Mouse (Mus musculus) MEL (cell line): Measurements from ENCODE around the gene Gm37240. TPM values are rescaled to one million over a fixed set of nuclear protein-coding genes. Genes with fewer than 3 reads are reported as not detected.

ENCODE experiments used
- DNase-seq: peaks from one replicate; pipeline ENCODE4 v3.0.0; 2011; ENCODE audit warnings: low read depth, low spot score
- H3K27ac ChIP-seq: 2 replicates; pipeline ENCODE4 v1.5.1; 2012; ENCODE audit warnings: low read depth, mild to moderate bottlenecking, control low read depth, low read length, moderate library complexity; ENCODE audit not compliant: control insufficient read depth
- H3K27me3 ChIP-seq, 2 experiments: fragments of 150-350 bp in 1 of 2; sonication (generic) in 1 of 2; 2 replicates each; pipeline ENCODE4 v1.6.1; 2012; ENCODE audit warnings: low read length in 2 of 2, mild to moderate bottlenecking in 2 of 2, improper control_type of control experiment in 1 of 2, moderate library complexity in 1 of 2; ENCODE audit not compliant: insufficient read depth in 2 of 2, control insufficient read depth in 1 of 2
- H3K36me3 ChIP-seq, 2 experiments: 2 replicates each; pipeline ENCODE4 v1.6.1; 2012 to 2014; ENCODE audit warnings: low read length in 2 of 2, improper control_type of control experiment in 1 of 2, inconsistent platforms in 1 of 2, mild to moderate bottlenecking in 1 of 2; ENCODE audit not compliant: insufficient read depth in 2 of 2, control insufficient read depth in 1 of 2
- H3K4me1 ChIP-seq, 2 experiments: fragments of 150-350 bp in 1 of 2; sonication (generic) in 1 of 2; 2 replicates each; pipeline ENCODE4 v1.6.1; 2012; ENCODE audit warnings: low read length in 2 of 2, improper control_type of control experiment in 1 of 2, mild to moderate bottlenecking in 1 of 2; ENCODE audit not compliant: insufficient read depth in 2 of 2, control insufficient read depth in 1 of 2
- H3K4me3 ChIP-seq, 2 experiments: fragments of 150-350 bp in 1 of 2; sonication (generic) in 1 of 2; 2 replicates each; pipeline ENCODE4 v1.5.1; 2012; ENCODE audit warnings: low read depth in 2 of 2, low read length in 2 of 2, mild to moderate bottlenecking in 2 of 2, moderate library complexity in 2 of 2, control low read depth in 1 of 2, improper control_type of control experiment in 1 of 2; ENCODE audit not compliant: control insufficient read depth in 1 of 2, insufficient read depth in 1 of 2
- H3K79me2 ChIP-seq: 2 replicates; pipeline ENCODE4 v1.6.1; 2012; ENCODE audit warnings: mild to moderate bottlenecking, low read length, moderate library complexity; ENCODE audit not compliant: control insufficient read depth, poor library complexity, insufficient read depth
- H3K9ac ChIP-seq: 2 replicates; pipeline ENCODE4 v1.6.1; 2012; ENCODE audit warnings: low read depth, mild to moderate bottlenecking, control low read depth, low read length, moderate library complexity; ENCODE audit not compliant: control insufficient read depth, poor library complexity, severe bottlenecking
- H3K9me3 ChIP-seq: fragments of 150-350 bp; sonication (generic); replicated peaks from 2 replicates; pipeline ENCODE4 v1.6.1; 2012; ENCODE audit warnings: mild to moderate bottlenecking, low read length, improper control_type of control experiment, moderate library complexity; ENCODE audit not compliant: insufficient read depth
- BHLHE40 ChIP-seq: IDR thresholded peaks from 2 replicates; pipeline ENCODE4 v1.6.1; 2012; ENCODE audit warnings: low read depth, mild to moderate bottlenecking, inconsistent platforms, low read length, improper control_type of control experiment, borderline replicate concordance
- CHD1 ChIP-seq: IDR thresholded peaks from 2 replicates; pipeline ENCODE4 v1.6.1; 2012; ENCODE audit warnings: low read depth, mild to moderate bottlenecking, inconsistent platforms, low read length, improper control_type of control experiment
- EP300 ChIP-seq, 2 experiments: IDR thresholded peaks; 2 replicates each; pipeline ENCODE4 v1.6.1; 2011; ENCODE audit warnings: improper control_type of control experiment in 2 of 2, low read length in 2 of 2, low read depth in 1 of 2, mild to moderate bottlenecking in 1 of 2
- ETS1 ChIP-seq: IDR thresholded peaks from 2 replicates; pipeline ENCODE4 v1.6.1; 2012; ENCODE audit warnings: low read depth, mild to moderate bottlenecking, inconsistent platforms, low read length, improper control_type of control experiment, moderate library complexity
- GABPA ChIP-seq: IDR thresholded peaks from 2 replicates; pipeline ENCODE4 v1.6.1; 2012; ENCODE audit warnings: low read depth, mild to moderate bottlenecking, inconsistent platforms, low read length, improper control_type of control experiment, moderate library complexity
- HCFC1 ChIP-seq: IDR thresholded peaks from 2 replicates; pipeline ENCODE4 v1.6.1; 2012; ENCODE audit warnings: low read depth, mild to moderate bottlenecking, inconsistent platforms, low read length, improper control_type of control experiment, moderate library complexity
- MAFK ChIP-seq: IDR thresholded peaks from 2 replicates; pipeline ENCODE4 v1.6.1; 2011; ENCODE audit warnings: low read depth, mild to moderate bottlenecking, low read length, improper control_type of control experiment, borderline replicate concordance
- MAX ChIP-seq: IDR thresholded peaks from 2 replicates; pipeline ENCODE4 v1.6.1; 2011; ENCODE audit warnings: low read length, improper control_type of control experiment
- MEF2A ChIP-seq: IDR thresholded peaks from 2 replicates; pipeline ENCODE4 v1.6.1; 2014; ENCODE audit warnings: low read depth, mild to moderate bottlenecking, inconsistent platforms, low read length, improper control_type of control experiment; ENCODE audit not compliant: poor library complexity, insufficient replicate concordance, severe bottlenecking; ENCODE audit errors: extremely low read depth
- MYB ChIP-seq: IDR thresholded peaks from 2 replicates; pipeline ENCODE4 v1.6.1; 2011; ENCODE audit warnings: mild to moderate bottlenecking, low read depth, low read length, improper control_type of control experiment
- MYC ChIP-seq: IDR thresholded peaks from 2 replicates; pipeline ENCODE4 v1.6.1; 2011; ENCODE audit warnings: low read depth, mild to moderate bottlenecking, low read length, improper control_type of control experiment, moderate library complexity
- NELFE ChIP-seq: IDR thresholded peaks from 2 replicates; pipeline ENCODE4 v1.6.1; 2011; ENCODE audit warnings: low read depth, low read length, improper control_type of control experiment
- NRF1 ChIP-seq: IDR thresholded peaks from 2 replicates; pipeline ENCODE4 v1.6.1; 2014; ENCODE audit warnings: low read depth, mild to moderate bottlenecking, inconsistent platforms, low read length, improper control_type of control experiment, moderate library complexity; ENCODE audit not compliant: poor library complexity, insufficient read depth, severe bottlenecking
- POLR2AphosphoS2 ChIP-seq: IDR thresholded peaks from 2 replicates; pipeline ENCODE4 v1.6.1; 2011; ENCODE audit warnings: low read length, improper control_type of control experiment
- POLR2AphosphoS5 ChIP-seq: IDR thresholded peaks from 2 replicates; pipeline ENCODE4 v1.6.1; 2012; ENCODE audit warnings: low read depth, borderline replicate concordance, mild to moderate bottlenecking, inconsistent platforms, low read length, moderate library complexity, mixed read lengths
- RAD21 ChIP-seq: IDR thresholded peaks from 2 replicates; pipeline ENCODE4 v1.6.1; 2011; ENCODE audit warnings: mild to moderate bottlenecking, low read depth, low read length, improper control_type of control experiment
- RCOR1 ChIP-seq: IDR thresholded peaks from 2 replicates; pipeline ENCODE4 v1.6.1; 2012; ENCODE audit warnings: low read depth, mild to moderate bottlenecking, inconsistent platforms, low read length, improper control_type of control experiment
- SIN3A ChIP-seq: IDR thresholded peaks from 2 replicates; pipeline ENCODE4 v1.6.1; 2012; ENCODE audit warnings: low read length, improper control_type of control experiment, inconsistent platforms
- SMC3 ChIP-seq: IDR thresholded peaks from 2 replicates; pipeline ENCODE4 v1.6.1; 2011; ENCODE audit warnings: low read depth, low read length, improper control_type of control experiment
- TAL1 ChIP-seq: IDR thresholded peaks from 2 replicates; pipeline ENCODE4 v1.6.1; 2012; ENCODE audit warnings: mild to moderate bottlenecking, inconsistent platforms, low read length, moderate library complexity, mixed read lengths
- TBP ChIP-seq: IDR thresholded peaks from 2 replicates; pipeline ENCODE4 v1.8.0; 2011; ENCODE audit warnings: low read depth, low read length, improper control_type of control experiment
- TCF12 ChIP-seq: IDR thresholded peaks from 2 replicates; pipeline ENCODE4 v1.6.1; 2014; ENCODE audit warnings: low read depth, mild to moderate bottlenecking, inconsistent platforms, low read length, improper control_type of control experiment, moderate library complexity
- UBTF ChIP-seq: IDR thresholded peaks from 2 replicates; pipeline ENCODE4 v1.6.1; 2012; ENCODE audit warnings: low read depth, mild to moderate bottlenecking, inconsistent platforms, low read length, improper control_type of control experiment, moderate library complexity, borderline replicate concordance; ENCODE audit not compliant: insufficient read depth
- USF1 ChIP-seq: IDR thresholded peaks from 2 replicates; pipeline ENCODE4 v1.6.1; 2014; ENCODE audit warnings: low read depth, mild to moderate bottlenecking, inconsistent platforms, low read length, improper control_type of control experiment, moderate library complexity
- ZKSCAN1 ChIP-seq: IDR thresholded peaks from 2 replicates; pipeline ENCODE4 v1.6.1; 2012; ENCODE audit warnings: low read depth, mild to moderate bottlenecking, inconsistent platforms, low read length, improper control_type of control experiment, moderate library complexity
- polyA plus RNA-seq, 2 experiments: library from polyadenylated mRNA; stranded (reverse) in 1 of 2; unstranded in 1 of 2; fragments of >175 nt in 1 of 2; fragments of >200 nt in 1 of 2; gene quantifications; 2 replicates each; pipeline versions ENCODE4 v1.2.1 to v1.2.4; 2012; ENCODE audit warnings: low replicate concordance in 2 of 2, low read depth in 1 of 2; ENCODE audit not compliant: insufficient read length in 2 of 2, insufficient read depth in 1 of 2, missing spikeins in 1 of 2
- total RNA-seq: library from RNA; depleted of rRNA; stranded (reverse); fragments of 300-350 nt; gene quantifications from 2 replicates; pipeline ENCODE4 v1.2.3, GENCODE M21; 2012

The Gm37240 gene
- total and polyA plus RNA-seq, 3 experiments: 0.04 TPM; not detected in 2

- Histone ChIP-seq H3K4me3 (no peak overlapping the region), H3K9me3 (no peaks in the 10 kb centered on the region), H3K27ac (no peak overlapping the region), H3K9ac (no peak overlapping the region), H3K36me3 (no peaks in the 10 kb centered on the region), H3K79me2 (no peaks in the 10 kb centered on the region), H3K27me3 (no peaks in the 10 kb centered on the region), H3K4me1 (no peaks in the 10 kb centered on the region)
- no peak for DNase-seq
- no peak for TF ChIP-seq SMC3
- no peak for TF ChIP-seq USF1
- no peak for TF ChIP-seq CHD1
- TF ChIP-seq TAL1: no peak
- TF ChIP-seq MEF2A: no peak
- TF ChIP-seq MYB: no peak
- no peak for TF ChIP-seq UBTF
- no peak for TF ChIP-seq TCF12
- no peak for TF ChIP-seq NRF1
- no peak for TF ChIP-seq TBP
- TF ChIP-seq GABPA: no peak
- no peak for TF ChIP-seq RCOR1
- no peak for TF ChIP-seq MAFK
- TF ChIP-seq MYC: no peak
- no peak for TF ChIP-seq RAD21
- no peak for TF ChIP-seq SIN3A
Measured at GRCm38 (mm10) chr3:84497718-84498117, 1389.6 kb downstream of the Gm37240 start.

GRCm38 (mm10) chr3:84492657-84493056 is 1394.7 kb downstream of the Gm37240 start:
- Histone ChIP-seq H3K27me3 (no peaks in the 10 kb centered on the region), H3K9ac (no peak overlapping the region), H3K27ac (no peak overlapping the region), H3K79me2 (no peaks in the 10 kb centered on the region), H3K4me1 (no peaks in the 10 kb centered on the region), H3K9me3 (no peaks in the 10 kb centered on the region), H3K36me3 (no peaks in the 10 kb centered on the region), H3K4me3 (no peak overlapping the region)
- DNase-seq: no peak
- TF ChIP-seq RAD21 (no peak), USF1 (no peak), NELFE (no peak), SIN3A (no peak), ETS1 (no peak), EP300 (IDR thresholded peaks at IDR 0.05; ENCODE audit: low read depth in 1 of 2, low read length in 2 of 2) (no peak), BHLHE40 (no peak), CHD1 (no peak), TBP (no peak), MAX (no peak), ZKSCAN1 (no peak), GABPA (no peak), MEF2A (no peak), MAFK (no peak), POLR2AphosphoS5 (no peak), NRF1 (no peak), POLR2AphosphoS2 (no peak), TCF12 (no peak), HCFC1 (no peak), UBTF (no peak)
